Mouse (Mus musculus) midbrain, postnatal 0 days (tissue): Measurements from ENCODE around the gene Ankdd1a. TPM values are rescaled to one million over a fixed set of nuclear protein-coding genes. Genes with fewer than 3 reads are reported as not detected.

ENCODE experiments used
- ATAC-seq: fragments of 200-750 bp; cut with Nextera tagmentation; 2 replicates; pipeline ENCODE4 v1.8.0; 2017; ENCODE audit warnings: moderate number of reproducible peaks, mild to moderate bottlenecking, moderate TSS enrichment, moderate library complexity; ENCODE audit not compliant: low FRiP score
- DNase-seq: peaks from one replicate; pipeline ENCODE4 v3.0.0-alpha.2; 2015; ENCODE audit warnings: low spot score
- H3K27ac ChIP-seq: fragments of 300-500 bp; sonication (generic); 2 replicates; pipeline ENCODE4 v1.5.1; 2014; ENCODE audit warnings: low read depth, mild to moderate bottlenecking, low read length, mixed read lengths
- H3K27me3 ChIP-seq: fragments of 300-500 bp; sonication (generic); 2 replicates; pipeline ENCODE4 v1.6.1; 2014; ENCODE audit warnings: low read length, control low read depth, mixed read lengths; ENCODE audit not compliant: insufficient read depth
- H3K36me3 ChIP-seq: fragments of 300-500 bp; sonication (generic); 2 replicates; pipeline ENCODE4 v1.6.1; 2014; ENCODE audit warnings: low read length, control low read depth, mixed read lengths; ENCODE audit not compliant: insufficient read depth
- H3K4me1 ChIP-seq: fragments of 300-500 bp; sonication (generic); 2 replicates; pipeline ENCODE4 v1.6.1; 2014; ENCODE audit warnings: mild to moderate bottlenecking, control low read depth, antibody characterized with exemption, low read length, mixed read lengths; ENCODE audit not compliant: insufficient read depth
- H3K4me2 ChIP-seq: fragments of 300-500 bp; sonication (generic); 2 replicates; pipeline ENCODE4 v1.6.1; 2014; ENCODE audit warnings: low read depth, mild to moderate bottlenecking, low read length, mixed read lengths; ENCODE audit not compliant: poor library complexity, severe bottlenecking
- H3K4me3 ChIP-seq: fragments of 300-500 bp; sonication (generic); 2 replicates; pipeline ENCODE4 v1.5.1; 2014; ENCODE audit warnings: low read depth, mild to moderate bottlenecking, low read length, moderate library complexity
- H3K9ac ChIP-seq: fragments of 300-500 bp; sonication (generic); replicated peaks from 2 replicates; pipeline ENCODE4 v1.6.1; 2014; ENCODE audit warnings: mild to moderate bottlenecking, low read length, moderate library complexity, mixed read lengths; ENCODE audit not compliant: poor library complexity, severe bottlenecking
- H3K9me3 ChIP-seq: fragments of 300-500 bp; sonication (generic); 2 replicates; pipeline ENCODE4 v1.6.1; 2016; ENCODE audit warnings: low read length, control low read depth
- CTCF ChIP-seq: IDR thresholded peaks from 2 replicates; pipeline ENCODE4 v1.5.1; 2016; ENCODE audit warnings: antibody characterized with exemption, mild to moderate bottlenecking
- WGBS: fragments of 180-500 bp; shearing (Covaris S2); extraction: QIAGEN DNeasy Blood & Tissue Kit; methylation state at CpG from one replicate; pipeline ENCODE4 v1.1.7; 2014; 5-methylcytosine and 5-hydroxymethylcytosine counted together
- polyA plus RNA-seq: library from polyadenylated mRNA; unstranded; fragments of >200 nt; fragmentation: Nextera tagmentation; extraction: Ambion mirVana; gene quantifications from 2 replicates; pipeline ENCODE4 v1.2.1, GENCODE M21; 2015
- total RNA-seq: library from RNA; depleted of rRNA; stranded (reverse); fragments of >200 nt; gene quantifications from 2 replicates; pipeline ENCODE4 v1.2.3, GENCODE M21; 2014

Gene Ankdd1a
- total and polyA plus RNA-seq, 2 experiments from 2014 or later: 1.4 to 5.4 TPM

GRCm38 (mm10) chr9:65541126-65542068, 21.4 kb upstream of the Ankdd1a start:
- TF ChIP-seq CTCF: no peak
- H3K36me3 ChIP-seq: no peaks in the 10 kb centered on the region
- H3K27me3 ChIP-seq: no peaks in the 10 kb centered on the region
- H3K9ac ChIP-seq: no peak overlapping the region
- no peaks in the 10 kb centered on the region for H3K4me1 ChIP-seq
- no peak overlapping the region for H3K4me3 ChIP-seq
- no peak overlapping the region for H3K4me2 ChIP-seq
- WGBS: 78% methylated on average over 13 of the region's 13 CpGs
- DNase-seq (peak; percentile 34), ATAC-seq (no peak)
- no peak overlapping the region for H3K27ac ChIP-seq
- no peaks in the 10 kb centered on the region for H3K9me3 ChIP-seq

- WGBS: 81% methylated on average over 9 of the region's 9 CpGs
- no peak overlapping the region for H3K9ac ChIP-seq
Measured at GRCm38 (mm10) chr9:65539697-65540096, 19.7 kb upstream of the Ankdd1a start.

DNA sequence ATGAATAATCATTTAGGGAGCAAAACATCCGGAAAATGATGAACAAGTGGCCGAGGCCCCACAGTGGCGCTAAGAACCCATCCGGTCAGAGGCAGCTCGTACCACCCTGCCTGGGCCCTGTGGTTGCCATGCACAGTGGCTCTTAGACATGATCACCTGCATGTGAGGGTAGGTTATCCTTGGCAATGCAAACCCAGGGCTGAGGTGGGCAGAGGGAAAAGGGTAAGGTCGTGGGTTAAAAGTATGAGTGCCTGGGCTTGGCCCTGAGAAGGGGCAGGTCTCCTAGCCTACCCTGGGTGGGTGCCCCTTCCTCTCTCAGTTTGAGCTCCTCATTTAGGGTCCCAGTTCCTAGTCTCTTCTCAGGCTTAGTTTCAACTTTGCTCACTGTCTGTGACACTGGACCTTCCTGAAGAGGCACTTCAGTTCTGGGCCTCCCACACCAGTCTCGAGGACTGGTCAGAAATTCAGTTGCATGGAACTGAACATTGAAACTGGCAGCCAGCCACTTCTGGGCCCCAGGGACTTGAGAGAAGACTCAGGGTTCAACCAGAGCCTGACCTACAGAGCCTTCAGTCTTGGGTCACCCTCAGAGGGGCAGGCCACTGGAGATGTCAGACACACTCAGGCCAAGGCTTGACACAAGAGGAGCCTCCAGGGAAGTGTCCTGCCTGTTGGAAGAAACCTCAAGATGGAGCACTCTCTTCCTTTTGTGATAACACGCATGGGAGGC, 18.1 kb upstream of the Ankdd1a start:
- DNase-seq (no peak), ATAC-seq (no peak)
- Histone ChIP-seq H3K27ac (no peak overlapping the region), H3K4me3 (no peak overlapping the region), H3K9me3 (no peaks in the 10 kb centered on the region), H3K36me3 (no peaks in the 10 kb centered on the region), H3K4me1 (no peaks in the 10 kb centered on the region), H3K27me3 (no peaks in the 10 kb centered on the region), H3K9ac (no peak overlapping the region), H3K4me2 (no peak overlapping the region)
- TF ChIP-seq CTCF: no peak
- 92% methylated on average over 8 of the region's 8 CpGs for WGBS

More at GRCm38 (mm10) chr9:65539697-65540096, 19.7 kb upstream of the Ankdd1a start:
- no peaks in the 10 kb centered on the region for H3K27me3 ChIP-seq
- H3K4me1 ChIP-seq: no peaks in the 10 kb centered on the region
- H3K36me3 ChIP-seq: no peaks in the 10 kb centered on the region
- TF ChIP-seq CTCF: no peak
- H3K27ac ChIP-seq: no peak overlapping the region
- ATAC-seq: no peak
- no peak for DNase-seq
- H3K4me3 ChIP-seq: no peak overlapping the region
- H3K4me2 ChIP-seq: no peak overlapping the region
- H3K9me3 ChIP-seq: no peaks in the 10 kb centered on the region

- no peaks in the 10 kb centered on the region for H3K27me3 ChIP-seq
- H3K4me1 ChIP-seq: no peaks in the 10 kb centered on the region
- H3K27ac ChIP-seq: no peak overlapping the region
- no peaks in the 10 kb centered on the region for H3K36me3 ChIP-seq
- H3K9ac ChIP-seq: no peak overlapping the region
- H3K9me3 ChIP-seq: no peaks in the 10 kb centered on the region
- TF ChIP-seq CTCF: no peak
- ATAC-seq (no peak), DNase-seq (no peak)
- H3K4me2 ChIP-seq: no peak overlapping the region
- WGBS: 74% methylated on average over 4 of the region's 4 CpGs
- H3K4me3 ChIP-seq: no peak overlapping the region
Measured at GRCm38 (mm10) chr9:65536491-65536890, 16.5 kb upstream of the Ankdd1a start.

DNA sequence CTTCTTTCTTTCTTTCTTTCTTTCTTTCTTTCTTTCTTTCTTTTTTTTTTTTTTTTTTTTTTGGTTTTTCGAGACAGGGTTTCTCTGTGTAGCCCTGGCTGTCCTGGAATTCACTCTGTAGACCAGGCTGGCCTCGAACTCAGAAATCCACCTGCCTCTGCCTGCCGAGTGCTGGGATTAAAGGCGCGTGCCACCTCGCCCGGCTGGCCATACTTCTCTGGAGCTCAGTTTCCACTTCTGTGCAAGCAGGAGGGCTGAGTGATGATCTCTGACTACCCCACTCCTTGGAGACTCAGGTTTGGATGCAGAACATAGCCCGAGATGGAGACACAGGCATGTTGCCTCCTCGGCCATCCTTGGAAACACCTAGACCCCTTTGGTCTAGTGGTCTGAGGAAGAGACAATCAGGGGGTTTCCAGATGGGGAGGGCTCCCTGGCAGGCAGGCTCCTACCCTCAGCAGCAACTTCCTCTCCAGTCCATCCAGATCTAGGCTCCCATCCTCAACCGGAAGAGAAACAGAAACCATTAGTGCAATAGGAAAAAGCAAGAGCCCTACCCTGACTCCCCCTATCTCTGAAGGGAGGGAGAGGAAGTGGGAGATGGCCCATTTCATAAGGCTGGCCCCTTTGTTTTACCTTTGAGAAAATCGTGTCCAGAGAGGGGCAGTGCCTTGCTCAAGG, 15.9 kb upstream of the Ankdd1a start:
- 88% methylated on average over 10 of the region's 11 CpGs for WGBS
- Histone ChIP-seq H3K36me3 (no peaks in the 10 kb centered on the region), H3K9ac (no peak overlapping the region), H3K4me1 (no peaks in the 10 kb centered on the region), H3K4me2 (no peak overlapping the region), H3K27ac (no peak overlapping the region), H3K4me3 (no peak overlapping the region), H3K27me3 (no peaks in the 10 kb centered on the region), H3K9me3 (no peaks in the 10 kb centered on the region)
- no peak for DNase-seq
- no peak for TF ChIP-seq CTCF
- no peak for ATAC-seq
